Mouse (Mus musculus): Measurements from ENCODE around the gene Kcnip4.

DNA sequence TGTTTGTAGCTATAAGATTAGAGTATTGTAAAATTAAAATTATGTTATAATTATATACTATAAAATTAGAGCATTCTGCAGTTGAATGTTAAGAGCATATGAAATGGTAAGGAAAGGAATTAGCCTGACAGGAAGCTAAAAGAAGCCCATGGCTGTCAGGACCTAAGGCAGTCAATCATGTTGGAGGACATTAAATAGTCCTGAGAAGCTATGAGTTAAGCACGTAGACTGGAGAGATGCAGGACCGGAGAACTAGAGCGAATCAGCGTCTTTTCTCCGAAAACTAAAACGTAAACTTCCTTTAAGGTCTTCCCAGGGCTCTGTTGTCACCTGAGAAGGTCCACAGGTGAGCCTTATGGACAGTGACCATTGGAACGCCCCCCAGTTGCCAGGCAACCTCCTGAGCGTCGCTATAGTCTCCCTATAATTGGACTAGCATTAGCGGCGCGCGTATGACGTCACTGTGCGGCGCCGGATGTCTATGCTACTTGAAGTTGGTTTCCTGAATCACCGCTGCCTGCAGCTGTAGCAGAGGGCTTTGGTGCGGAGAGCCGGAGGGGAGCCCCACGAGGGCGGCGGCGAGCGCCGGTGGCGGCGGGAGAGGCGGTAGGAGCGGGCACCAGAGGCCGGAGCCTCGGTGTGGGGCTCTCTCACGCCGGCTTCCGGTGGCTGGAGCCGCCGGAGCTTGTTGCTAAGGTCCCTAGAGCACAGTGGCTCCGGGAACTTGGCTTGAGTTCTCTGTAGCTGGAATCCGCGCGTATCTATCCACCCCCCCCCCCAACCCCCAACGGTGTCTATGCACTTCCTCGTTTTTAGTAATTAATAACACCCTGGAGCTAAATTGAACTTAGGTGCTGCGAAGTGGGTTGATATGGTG, 1152.6 kb downstream of the Kcnip4 start:
- TF ChIP-seq CTCF (IDR thresholded peaks at IDR 0.05; ENCODE audit: extremely low read depth, insufficient read depth, insufficient read length, insufficient replicate concordance) (no peak), POLR2A (IDR thresholded peaks at IDR 0.05; ENCODE audit: low read depth, low read length) (peak; percentile 58)
